Mouse (Mus musculus): Measurements from ENCODE around the gene Chchd6.

Chchd6 gene

GRCm38 (mm10) chr6:89359771-89360708, 235.4 kb downstream of the Chchd6 start:
- in situ Hi-C loops (cut with MboI), result no loop called here

GRCm38 (mm10) chr6:89359192-89359591, 236.3 kb downstream of the Chchd6 start:
- in situ Hi-C loops (cut with MboI), result no loop called here

- in situ Hi-C loops (cut with MboI), result no loop called here
These were observed 239.8 kb downstream of the Chchd6 start for GRCm38 (mm10) chr6:89355661-89356060.

- in situ Hi-C loops (cut with MboI), result no loop called here
These were observed 240.7 kb downstream of the Chchd6 start for GRCm38 (mm10) chr6:89354726-89355125.

- in situ Hi-C loops (cut with MboI), result no loop called here
These were observed 241.4 kb downstream of the Chchd6 start for GRCm38 (mm10) chr6:89354076-89354475.

GRCm38 (mm10) chr6:89353101-89353500, 242.4 kb downstream of the Chchd6 start:
- in situ Hi-C loops (cut with MboI), result no loop called here

- in situ Hi-C loops (cut with MboI), result no loop called here
These were observed 243.9 kb downstream of the Chchd6 start for GRCm38 (mm10) chr6:89351441-89352137.

- in situ Hi-C loops (cut with MboI), result no loop called here
These were observed 244.9 kb downstream of the Chchd6 start for GRCm38 (mm10) chr6:89350520-89350919.

GRCm38 (mm10) chr6:89350037-89350515, 245.4 kb downstream of the Chchd6 start:
- in situ Hi-C loops (cut with MboI), result no loop called here

GRCm38 (mm10) chr6:89348363-89348762, 247.1 kb downstream of the Chchd6 start:
- in situ Hi-C loops (cut with MboI), result no loop called here

GRCm38 (mm10) chr6:89347792-89348191, 247.7 kb downstream of the Chchd6 start:
- in situ Hi-C loops (cut with MboI), result no loop called here

- in situ Hi-C loops (cut with MboI), result no loop called here
These were observed 249.6 kb downstream of the Chchd6 start for GRCm38 (mm10) chr6:89345855-89346254.

GRCm38 (mm10) chr6:89345486-89345785, 250.0 kb downstream of the Chchd6 start:
- in situ Hi-C loops (cut with MboI), result no loop called here

- in situ Hi-C loops (cut with MboI), result no loop called here
These were observed 250.6 kb downstream of the Chchd6 start for GRCm38 (mm10) chr6:89344613-89345485.

- in situ Hi-C loops (cut with MboI), result no loop called here
These were observed 253.5 kb downstream of the Chchd6 start for GRCm38 (mm10) chr6:89341981-89342380.

- in situ Hi-C loops (cut with MboI), result no loop called here
These were observed 256.0 kb downstream of the Chchd6 start for GRCm38 (mm10) chr6:89339447-89339846.

GRCm38 (mm10) chr6:89338733-89339132, 256.7 kb downstream of the Chchd6 start:
- in situ Hi-C loops (cut with MboI), result no loop called here

- in situ Hi-C loops (cut with MboI), result no loop called here
These were observed 257.9 kb downstream of the Chchd6 start for GRCm38 (mm10) chr6:89337574-89337973.

- in situ Hi-C loops (cut with MboI), result no loop called here
These were observed 261.3 kb downstream of the Chchd6 start for GRCm38 (mm10) chr6:89333964-89334702.

Data from mature B cell (primary cell).